Mouse (Mus musculus) MEL-GATA-1-ER (cell line): ENCODE data around the gene Sbds.

Experiments used
- DNase-seq: peaks from one replicate; pipeline ENCODE4 v3.0.0-alpha.2; 2012; ENCODE audit warnings: low read depth; ENCODE audit errors: extremely low read depth

The Sbds gene

GRCm38 (mm10) chr5:130256678-130257271 is 1.4 kb upstream of the Sbds start:
- DNase-seq, result peak; percentile 98

GRCm38 (mm10) chr5:130255799-130256525 is 632 bp upstream of the Sbds start:
- DNase-seq, result peak; percentile 31

GRCm38 (mm10) chr5:130254164-130255016 is 940 bp downstream of the Sbds start:
- peak; percentile 26 for DNase-seq

- DNase-seq, result no peak
These were observed 7.5 kb downstream of the Sbds start for GRCm38 (mm10) chr5:130247823-130248222.

GRCm38 (mm10) chr5:130241426-130241825 is 13.9 kb downstream of the Sbds start:
- DNase-seq, result no peak

GRCm38 (mm10) chr5:130239856-130240255 is 15.5 kb downstream of the Sbds start:
- DNase-seq, result no peak

GRCm38 (mm10) chr5:130239236-130239635 is 16.1 kb downstream of the Sbds start:
- DNase-seq, result no peak

GRCm38 (mm10) chr5:130236302-130236701 is 19.0 kb downstream of the Sbds start:
- DNase-seq, result no peak

GRCm38 (mm10) chr5:130228120-130228519 is 27.2 kb downstream of the Sbds start:
- no peak for DNase-seq

- DNase-seq, result no peak
These were observed 28.5 kb downstream of the Sbds start for GRCm38 (mm10) chr5:130226790-130227189.

GRCm38 (mm10) chr5:130222146-130223004 is 33.0 kb downstream of the Sbds start:
- peak; percentile 72 for DNase-seq

- peak; percentile 33 for DNase-seq
These were observed 33.6 kb downstream of the Sbds start for GRCm38 (mm10) chr5:130221760-130222145.

- DNase-seq, result no peak
These were observed 34.0 kb downstream of the Sbds start for GRCm38 (mm10) chr5:130221316-130221715.

GRCm38 (mm10) chr5:130218336-130218735 is 37.0 kb downstream of the Sbds start:
- DNase-seq, result no peak

GRCm38 (mm10) chr5:130217406-130217805 is 37.9 kb downstream of the Sbds start:
- DNase-seq, result no peak

- DNase-seq, result no peak
These were observed 38.5 kb downstream of the Sbds start, which contains the start of gene Tmem248 for GRCm38 (mm10) chr5:130216781-130217180. Gene Tmem248 (plus strand): TSS chr5:130217081.

GRCm38 (mm10) chr5:130212956-130213355 is 42.4 kb downstream of the Sbds start:
- no peak for DNase-seq

GRCm38 (mm10) chr5:130207299-130207698 is 48.0 kb downstream of the Sbds start:
- no peak for DNase-seq

GRCm38 (mm10) chr5:130205441-130206023 is 49.8 kb downstream of the Sbds start:
- no peak for DNase-seq

- no peak for DNase-seq
These were observed 50.8 kb downstream of the Sbds start for GRCm38 (mm10) chr5:130204560-130204959.

- no peak for DNase-seq
These were observed 51.4 kb downstream of the Sbds start for GRCm38 (mm10) chr5:130203948-130204347.
